Mouse (Mus musculus) monocyte, adult 2 months (primary cell): ENCODE measurements around the gene Nhsl1.
A peak's percentile ranks its signal among the peaks of the same experiment; 100 is the strongest.
"Not testable (repeated sequence)": the region's sequence is repeated elsewhere in the genome, so short reads cannot be mapped to it uniquely, and the experiment has no call there.

Source experiments
- DNase-seq, 2 experiments: peaks; one replicate each; pipeline ENCODE4 v3.0.0; 2022; ENCODE audit warnings: low spot score in 2 of 2, low read depth in 1 of 2

The Nhsl1 gene

GRCm38 (mm10) chr10:18435938-18436337 is 117.2 kb downstream of the Nhsl1 start:
- no peak for DNase-seq

GRCm38 (mm10) chr10:18437584-18437983 is 118.8 kb downstream of the Nhsl1 start:
- DNase-seq = no peak

GRCm38 (mm10) chr10:18445603-18446358 is 127.0 kb downstream of the Nhsl1 start:
- no peak for DNase-seq

DNA sequence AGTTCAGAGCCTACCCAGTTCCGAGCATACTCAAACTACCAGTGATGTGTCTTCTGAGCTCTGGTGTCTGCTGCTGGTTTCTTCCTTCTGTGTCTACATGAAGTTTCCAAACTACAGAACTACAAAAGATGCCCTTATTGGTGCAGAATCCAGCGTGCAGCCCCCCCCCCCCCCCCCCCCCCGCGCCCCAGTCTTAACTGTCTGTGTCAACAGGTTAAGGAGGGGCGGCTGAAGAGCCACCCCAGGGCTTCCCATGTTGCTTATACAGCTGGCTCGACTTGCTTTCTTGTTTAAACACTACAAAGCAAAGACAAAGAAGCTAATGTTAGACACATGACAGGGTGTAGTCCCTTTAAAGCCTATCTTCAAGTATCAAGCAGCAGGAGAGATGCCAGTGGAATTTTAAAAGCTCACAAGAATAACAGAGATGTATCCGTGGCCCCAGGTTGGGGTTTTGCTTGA is 127.6 kb downstream of the Nhsl1 start:
- DNase-seq = no peak

- DNase-seq = no peak
Observed at GRCm38 (mm10) chr10:18447299-18447698, 128.5 kb downstream of the Nhsl1 start.

DNA sequence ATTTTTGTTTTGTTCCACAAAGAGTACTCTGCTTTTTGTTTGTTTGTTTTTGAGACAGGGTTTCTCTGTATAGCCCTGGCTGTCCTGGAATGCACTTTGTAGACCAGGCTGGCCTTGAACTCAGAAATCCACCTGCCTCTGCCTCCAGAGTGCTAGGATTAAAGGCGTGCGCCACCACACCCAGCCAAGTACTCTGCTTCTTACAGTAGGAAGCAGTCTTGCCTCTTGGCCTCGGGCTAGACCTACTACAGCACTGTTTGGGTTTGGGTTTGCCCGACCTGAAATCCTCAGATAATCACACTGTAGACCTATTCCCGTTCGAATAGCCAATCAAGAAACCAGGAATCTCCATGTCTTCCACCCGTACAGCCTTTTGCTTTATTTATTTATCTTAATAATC is 130.1 kb downstream of the Nhsl1 start:
- not testable (repeated sequence) for DNase-seq

DNA sequence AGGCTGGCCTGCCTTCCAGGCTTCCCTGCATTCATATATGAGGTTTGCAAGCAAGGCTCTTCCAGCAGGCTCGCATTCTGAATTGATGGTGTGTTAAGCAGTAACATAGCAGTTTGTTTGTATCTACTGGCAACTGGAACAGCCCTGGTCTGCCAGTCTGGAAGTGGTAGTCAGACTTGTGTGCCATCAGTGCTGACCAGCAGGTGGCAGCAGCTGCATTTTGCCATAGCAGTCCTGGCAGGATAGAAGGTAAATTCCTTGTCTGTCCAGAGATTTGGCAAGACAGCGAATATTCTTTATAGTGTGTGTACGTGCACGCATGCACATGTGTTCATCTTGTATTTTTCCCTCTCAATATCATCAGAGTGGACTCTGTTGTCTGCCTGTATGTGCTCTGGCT is 134.6 kb downstream of the Nhsl1 start:
- DNase-seq = peak in 1 of 2 experiments; percentile 4

GRCm38 (mm10) chr10:18454161-18454560 is 135.4 kb downstream of the Nhsl1 start:
- DNase-seq = no peak

- no peak for DNase-seq
Observed at GRCm38 (mm10) chr10:18455301-18455920, 136.6 kb downstream of the Nhsl1 start.

- DNase-seq = no peak
Observed at GRCm38 (mm10) chr10:18457808-18458475, 139.2 kb downstream of the Nhsl1 start.

DNA sequence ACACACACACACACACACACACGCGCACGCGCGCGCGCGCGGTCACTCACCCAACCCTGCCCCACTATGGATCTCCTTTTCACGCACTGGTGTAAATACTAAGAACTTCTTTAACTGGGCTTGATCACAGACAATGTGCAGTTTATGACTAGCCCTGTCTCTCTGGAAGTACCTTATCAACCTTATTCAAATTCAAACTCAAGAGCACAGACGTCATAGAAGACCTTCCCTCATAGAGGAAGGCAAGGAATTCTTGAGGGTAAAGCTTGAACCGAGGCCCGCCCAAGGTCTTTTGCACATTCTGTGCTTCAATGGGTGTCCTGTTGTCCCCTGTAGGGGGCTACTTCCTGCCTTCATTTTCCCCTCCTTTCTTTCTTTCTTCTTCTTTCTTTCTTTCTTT is 142.6 kb downstream of the Nhsl1 start:
- DNase-seq = no peak

- no peak for DNase-seq
Observed at GRCm38 (mm10) chr10:18463071-18463841, 144.5 kb downstream of the Nhsl1 start.

GRCm38 (mm10) chr10:18468396-18468795 is 149.6 kb downstream of the Nhsl1 start:
- DNase-seq = no peak

- DNase-seq = no peak
Observed at GRCm38 (mm10) chr10:18469279-18470135, 150.7 kb downstream of the Nhsl1 start.

GRCm38 (mm10) chr10:18470351-18471060 is 151.7 kb downstream of the Nhsl1 start:
- no peak for DNase-seq

DNA sequence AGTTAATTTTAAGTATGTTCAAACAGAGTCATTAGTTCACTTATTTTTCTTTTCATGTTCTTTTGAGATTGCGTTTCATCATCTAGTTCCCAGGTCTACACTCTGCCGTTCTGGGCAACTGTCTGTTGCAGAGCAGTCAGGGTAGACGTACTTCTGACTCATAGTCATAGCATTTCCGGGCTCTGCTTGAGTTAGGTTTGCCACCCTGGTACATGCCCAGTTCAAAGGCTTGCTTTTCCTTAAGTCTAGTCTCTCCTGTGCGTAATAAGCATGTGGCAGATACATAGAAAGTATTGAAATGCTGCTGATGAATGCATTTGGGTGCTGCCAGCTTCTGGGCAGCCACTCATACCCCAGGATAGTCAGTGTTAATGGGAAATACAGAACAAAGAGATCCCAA is 152.9 kb downstream of the Nhsl1 start:
- DNase-seq = no peak

DNA sequence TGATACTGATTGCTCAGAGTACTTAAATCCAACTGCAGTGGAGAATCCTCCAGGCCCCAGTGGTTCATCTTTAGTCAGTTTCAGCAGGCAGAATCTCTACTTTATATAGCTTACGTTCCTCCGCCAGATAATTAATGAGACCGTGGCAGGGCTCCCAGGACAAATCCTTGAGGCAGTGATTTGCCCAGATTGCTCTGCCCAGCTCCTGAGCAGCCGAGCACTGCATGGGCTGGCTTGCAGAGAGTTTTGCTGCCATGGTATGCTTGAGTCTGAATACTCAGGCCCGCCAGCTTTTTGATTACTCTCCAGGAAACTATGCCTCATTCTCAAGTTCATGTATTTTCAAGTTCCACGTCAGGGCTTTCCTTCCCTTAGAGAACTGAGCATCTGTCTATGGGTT is 156.3 kb downstream of the Nhsl1 start:
- DNase-seq = no peak

GRCm38 (mm10) chr10:18478294-18478693 is 159.5 kb downstream of the Nhsl1 start:
- no peak for DNase-seq

- no peak for DNase-seq
Observed at GRCm38 (mm10) chr10:18479285-18479684, 160.5 kb downstream of the Nhsl1 start.

GRCm38 (mm10) chr10:18480836-18481235 is 162.1 kb downstream of the Nhsl1 start:
- DNase-seq = no peak
